Mouse (Mus musculus): ENCODE measurements around the gene Tfcp2l1. TPM values are rescaled to one million over a fixed set of nuclear protein-coding genes. Genes with fewer than 3 reads are reported as not detected.

Gene Tfcp2l1
- polyA plus RNA-seq, 1 experiment from 2014 or later: 0.34 TPM

- Histone ChIP-seq H3K9ac (no peak overlapping the region), H3K4me3 (no peak overlapping the region), H3K9me3 (no peaks in the 10 kb centered on the region), H3K27me3 (no peaks in the 10 kb centered on the region), H3K4me2 (no peak overlapping the region), H3K27ac (no peak overlapping the region), H3K36me3 (no peaks in the 10 kb centered on the region), H3K4me1 (no peaks in the 10 kb centered on the region)
- no peak for ATAC-seq (ENCODE audit: insufficient number of reproducible peaks, insufficient read depth, low FRiP score, low TSS enrichment, low read depth)
- 92% methylated on average over 1 of the region's 1 CpGs for WGBS
Measured at GRCm38 (mm10) chr1:118699961-118700360, 72.2 kb downstream of the Tfcp2l1 start.

GRCm38 (mm10) chr1:118711606-118712005 is 83.9 kb downstream of the Tfcp2l1 start:
- Histone ChIP-seq H3K4me3 (no peak overlapping the region), H3K4me2 (no peak overlapping the region), H3K36me3 (no peaks in the 10 kb centered on the region), H3K27ac (no peak overlapping the region), H3K27me3 (no peaks in the 10 kb centered on the region), H3K9ac (no peak overlapping the region), H3K9me3 (peaks cover 4% of the 10 kb centered on the region; the same call in 1 of the 2 replicates), H3K4me1 (no peaks in the 10 kb centered on the region)
- no peak for ATAC-seq (ENCODE audit: insufficient number of reproducible peaks, insufficient read depth, low FRiP score, low TSS enrichment, low read depth)
- WGBS: 75% methylated on average over 4 of the region's 4 CpGs

GRCm38 (mm10) chr1:118716225-118716624 is 88.5 kb downstream of the Tfcp2l1 start:
- no peak overlapping the region for H3K9ac ChIP-seq
- H3K27me3 ChIP-seq: no peaks in the 10 kb centered on the region
- H3K9me3 ChIP-seq: peaks cover 4% of the 10 kb centered on the region; the same call in 1 of the 2 replicates
- no peaks in the 10 kb centered on the region for H3K4me1 ChIP-seq
- H3K4me2 ChIP-seq: no peak overlapping the region
- no peak for ATAC-seq (ENCODE audit: insufficient number of reproducible peaks, insufficient read depth, low FRiP score, low TSS enrichment, low read depth)
- H3K27ac ChIP-seq: no peak overlapping the region
- no peak overlapping the region for H3K4me3 ChIP-seq
- WGBS: 48% methylated on average over 1 of the region's 1 CpGs
- H3K36me3 ChIP-seq: no peaks in the 10 kb centered on the region

GRCm38 (mm10) chr1:118718055-118718454 is 90.3 kb downstream of the Tfcp2l1 start:
- no peak for ATAC-seq (ENCODE audit: insufficient number of reproducible peaks, insufficient read depth, low FRiP score, low TSS enrichment, low read depth)
- H3K27ac ChIP-seq: no peak overlapping the region
- no peak overlapping the region for H3K4me3 ChIP-seq
- H3K36me3 ChIP-seq: no peaks in the 10 kb centered on the region
- no peaks in the 10 kb centered on the region for H3K4me1 ChIP-seq
- H3K9ac ChIP-seq: no peak overlapping the region
- H3K27me3 ChIP-seq: no peaks in the 10 kb centered on the region
- peaks cover 8% of the 10 kb centered on the region for H3K9me3 ChIP-seq
- WGBS: 72% methylated on average over 6 of the region's 6 CpGs
- H3K4me2 ChIP-seq: no peak overlapping the region

- WGBS: 81% methylated on average over 2 of the region's 2 CpGs
- no peak for ATAC-seq (ENCODE audit: insufficient number of reproducible peaks, insufficient read depth, low FRiP score, low TSS enrichment, low read depth)
- Histone ChIP-seq H3K9ac (no peak overlapping the region), H3K4me3 (no peak overlapping the region), H3K36me3 (no peaks in the 10 kb centered on the region), H3K4me2 (no peak overlapping the region), H3K4me1 (no peaks in the 10 kb centered on the region), H3K9me3 (peaks cover 4% of the 10 kb centered on the region), H3K27me3 (no peaks in the 10 kb centered on the region), H3K27ac (no peak overlapping the region)
Measured at GRCm38 (mm10) chr1:118719699-118720098, 92.0 kb downstream of the Tfcp2l1 start.

GRCm38 (mm10) chr1:118720474-118721095 is 92.8 kb downstream of the Tfcp2l1 start:
- H3K27ac ChIP-seq: no peak overlapping the region
- no peaks in the 10 kb centered on the region for H3K27me3 ChIP-seq
- WGBS: 54% methylated on average over 8 of the region's 8 CpGs

GRCm38 (mm10) chr1:118727075-118727474 is 99.3 kb downstream of the Tfcp2l1 start:
- Histone ChIP-seq H3K4me1 (no peaks in the 10 kb centered on the region), H3K36me3 (no peaks in the 10 kb centered on the region), H3K9me3 (peaks cover 2% of the 10 kb centered on the region; the same call in 1 of the 2 replicates), H3K4me2 (no peak overlapping the region), H3K9ac (no peak overlapping the region), H3K27me3 (no peaks in the 10 kb centered on the region), H3K27ac (no peak overlapping the region), H3K4me3 (no peak overlapping the region)
- no peak for ATAC-seq (ENCODE audit: insufficient number of reproducible peaks, insufficient read depth, low FRiP score, low TSS enrichment, low read depth)
- WGBS: 77% methylated on average over 4 of the region's 4 CpGs

More at GRCm38 (mm10) chr1:118720474-118721095, 92.8 kb downstream of the Tfcp2l1 start:
- Histone ChIP-seq H3K4me3 (no peak overlapping the region), H3K4me2 (no peak overlapping the region), H3K4me1 (no peaks in the 10 kb centered on the region), H3K9me3 (peaks cover 4% of the 10 kb centered on the region), H3K9ac (no peak overlapping the region), H3K36me3 (no peaks in the 10 kb centered on the region)
- ATAC-seq (ENCODE audit: insufficient number of reproducible peaks, insufficient read depth, low FRiP score, low TSS enrichment, low read depth): no peak

GRCm38 (mm10) chr1:118728796-118729195 is 101.1 kb downstream of the Tfcp2l1 start:
- Histone ChIP-seq H3K9me3 (no peaks in the 10 kb centered on the region), H3K4me2 (no peak overlapping the region), H3K27ac (no peak overlapping the region), H3K36me3 (no peaks in the 10 kb centered on the region), H3K4me3 (no peak overlapping the region), H3K9ac (no peak overlapping the region), H3K27me3 (no peaks in the 10 kb centered on the region), H3K4me1 (no peaks in the 10 kb centered on the region)
- ATAC-seq (ENCODE audit: insufficient number of reproducible peaks, insufficient read depth, low FRiP score, low TSS enrichment, low read depth): no peak

Other genes starting within 250 kb of the Tfcp2l1 start
- 61.3 and 67.1 TPM in 2 replicates for gene Clasp1, start 238.9 kb upstream of the Tfcp2l1 start, polyA plus RNA-seq (2015; fragmentation: Nextera tagmentation; extraction: Ambion mirVana)